Mouse (Mus musculus): ENCODE measurements around the gene Olfr201.

GRCm38 (mm10) chr16:59283476-59283875 is 11.0 kb upstream of the Olfr201 start:
- no peak for TF ChIP-seq CTCF (IDR thresholded peaks at IDR 0.05; ENCODE audit: low read depth, low read length)
- no peak for TF ChIP-seq EP300 (IDR thresholded peaks at IDR 0.05; ENCODE audit: insufficient read depth, low read depth, low read length)

Data from ES-Bruce4 (cell line).